Mouse (Mus musculus) brain, embryonic 18.5 days (tissue): Measurements from ENCODE around the gene Tradd.
"Not testable (repeated sequence)": the region's sequence is repeated elsewhere in the genome, so short reads cannot be mapped to it uniquely, and the experiment has no call there.

ENCODE experiments used
- DNase-seq: peaks from one replicate; pipeline ENCODE4 v3.0.0-alpha.2; 2012; ENCODE audit warnings: low read depth, low spot score

Tradd gene

DNA sequence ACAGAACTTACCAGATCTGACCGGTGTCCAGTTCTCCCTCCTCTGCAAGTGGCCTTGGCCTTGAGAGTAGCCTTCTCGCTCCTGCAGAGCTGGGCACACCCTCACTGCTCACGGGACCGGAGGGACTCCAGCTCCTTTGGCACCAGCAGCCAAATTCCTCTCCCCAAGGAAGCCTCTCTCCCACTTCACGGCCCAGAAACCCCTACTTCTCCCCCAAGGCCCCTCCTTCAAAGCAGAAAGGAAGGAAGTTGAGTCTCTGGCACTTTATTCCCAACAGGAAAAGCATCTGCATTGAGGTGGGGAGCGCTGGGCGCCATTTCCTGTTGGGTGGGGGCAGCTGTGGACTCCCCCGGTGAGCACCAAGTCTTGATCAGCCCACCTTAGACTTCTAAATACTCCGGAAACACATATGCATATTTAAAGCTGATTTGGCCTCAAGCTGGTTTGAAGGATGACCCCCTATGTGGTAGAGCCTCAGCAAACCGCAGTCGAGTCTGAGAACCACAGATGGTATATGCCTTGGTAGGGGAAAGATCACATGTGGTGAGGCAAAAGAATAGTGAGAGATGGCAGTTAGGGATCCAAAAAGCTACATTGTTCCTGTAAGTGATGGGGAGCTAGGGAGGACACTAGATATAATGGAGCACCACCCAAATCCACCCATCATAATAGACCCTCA lies 31.6 kb upstream of the Tradd start, which contains the start of gene Exoc3l:
Gene Exoc3l, minus strand, starts transcription at position 207 of the 679 bp plus-strand sequence.
- no peak for DNase-seq

DNA sequence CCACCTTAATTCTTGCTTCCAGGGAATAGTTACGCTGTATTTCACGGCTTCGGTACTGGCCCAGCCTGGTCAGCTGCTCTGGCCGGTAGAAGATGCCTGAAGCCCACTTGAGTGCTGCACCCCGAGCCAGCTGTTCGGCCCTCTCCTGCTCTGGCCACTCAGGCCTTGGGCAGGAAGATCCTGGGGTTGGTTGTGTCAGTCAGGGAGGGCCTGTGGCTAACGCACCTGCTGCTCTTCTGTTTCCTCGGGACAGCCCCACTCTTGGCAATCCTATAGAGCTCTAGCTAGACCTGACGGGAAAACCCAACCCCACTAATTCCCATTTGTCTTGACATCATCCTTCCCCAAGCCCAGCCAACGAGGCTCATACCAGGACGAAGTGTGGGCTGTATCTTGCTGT lies 30.8 kb upstream of the Tradd start:
- no peak for DNase-seq

DNA sequence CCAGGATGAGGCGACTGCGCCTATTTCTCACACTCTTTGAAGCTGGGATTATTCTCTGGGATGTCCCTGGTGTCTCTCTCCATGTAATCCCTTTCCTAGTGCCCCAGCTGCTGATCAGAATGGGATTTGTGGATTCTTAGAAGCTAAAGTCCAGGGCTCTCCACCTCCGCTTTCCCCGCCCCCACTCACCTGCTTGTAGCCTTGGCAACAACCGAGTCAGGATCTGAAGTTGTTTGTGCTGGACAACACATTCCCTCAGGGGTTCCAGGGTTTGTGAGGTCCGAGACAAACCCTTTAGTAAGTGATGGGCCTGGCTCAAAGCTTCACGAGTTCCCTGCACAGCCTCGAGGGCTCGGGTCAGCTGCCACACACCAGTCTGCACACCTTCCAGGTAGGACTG lies 30.4 kb upstream of the Tradd start:
- DNase-seq = no peak

DNA sequence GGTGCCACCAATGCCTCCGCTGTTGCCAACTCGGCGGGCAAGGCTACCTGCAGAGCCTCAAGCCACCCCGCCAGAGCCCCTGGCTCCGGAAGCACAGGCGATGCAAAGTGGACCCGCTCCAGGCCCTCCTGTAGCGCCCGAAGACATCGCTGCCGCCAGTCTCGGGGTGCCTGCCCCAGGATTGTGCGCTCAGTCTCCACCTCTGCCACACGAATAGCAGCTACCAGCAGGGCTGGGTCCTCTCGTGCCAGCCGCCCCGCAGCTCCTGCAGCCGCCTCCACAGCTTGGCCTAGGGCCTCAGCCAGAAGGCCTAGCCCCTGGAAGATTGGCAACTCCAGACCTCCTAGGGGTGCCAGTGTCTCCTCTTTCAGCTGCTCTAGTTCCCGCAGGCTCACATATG lies 29.0 kb upstream of the Tradd start:
- no peak for DNase-seq

GRCm38 (mm10) chr8:105292471-105292870 lies 28.1 kb upstream of the Tradd start:
- DNase-seq = no peak

DNA sequence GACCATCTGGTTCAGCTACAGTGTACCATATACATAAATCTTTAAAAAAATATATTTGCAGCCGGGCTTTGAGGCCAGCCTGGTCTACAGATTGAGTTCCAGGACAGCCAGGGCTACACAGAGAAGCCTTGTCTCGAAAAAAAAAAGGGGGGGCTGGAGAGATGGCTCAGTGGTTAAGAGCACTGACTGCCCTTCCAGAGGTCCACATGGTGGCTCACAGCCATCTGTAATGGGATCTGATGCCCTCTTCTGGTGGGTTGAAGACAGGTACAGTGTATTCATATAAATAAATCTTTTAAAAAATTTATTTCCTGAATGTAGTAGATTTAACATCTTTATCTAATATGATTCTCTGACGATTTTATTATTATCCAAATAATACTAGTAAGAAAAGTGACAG lies 27.4 kb upstream of the Tradd start:
- not testable (repeated sequence) for DNase-seq

DNA sequence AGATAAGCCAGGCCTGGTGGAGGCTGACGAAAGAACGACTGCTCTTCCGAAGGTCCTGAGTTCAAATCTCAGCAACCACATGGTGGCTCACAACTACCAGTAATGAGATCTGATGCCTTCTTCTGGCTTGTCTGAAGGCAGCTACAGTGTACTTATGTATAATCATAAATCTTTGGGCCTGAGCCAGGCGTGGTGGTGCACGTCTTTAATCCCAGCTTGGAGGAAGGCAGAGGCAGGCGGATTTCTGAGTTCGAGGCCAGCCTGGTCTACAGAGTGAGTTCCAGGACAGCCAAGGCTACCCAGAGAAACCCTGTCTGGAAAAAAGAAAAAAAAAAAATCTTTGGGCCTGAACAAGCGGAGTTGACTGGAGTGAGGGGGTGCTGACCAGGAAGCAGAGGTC lies 27.0 kb upstream of the Tradd start:
- not testable (repeated sequence) for DNase-seq

DNA sequence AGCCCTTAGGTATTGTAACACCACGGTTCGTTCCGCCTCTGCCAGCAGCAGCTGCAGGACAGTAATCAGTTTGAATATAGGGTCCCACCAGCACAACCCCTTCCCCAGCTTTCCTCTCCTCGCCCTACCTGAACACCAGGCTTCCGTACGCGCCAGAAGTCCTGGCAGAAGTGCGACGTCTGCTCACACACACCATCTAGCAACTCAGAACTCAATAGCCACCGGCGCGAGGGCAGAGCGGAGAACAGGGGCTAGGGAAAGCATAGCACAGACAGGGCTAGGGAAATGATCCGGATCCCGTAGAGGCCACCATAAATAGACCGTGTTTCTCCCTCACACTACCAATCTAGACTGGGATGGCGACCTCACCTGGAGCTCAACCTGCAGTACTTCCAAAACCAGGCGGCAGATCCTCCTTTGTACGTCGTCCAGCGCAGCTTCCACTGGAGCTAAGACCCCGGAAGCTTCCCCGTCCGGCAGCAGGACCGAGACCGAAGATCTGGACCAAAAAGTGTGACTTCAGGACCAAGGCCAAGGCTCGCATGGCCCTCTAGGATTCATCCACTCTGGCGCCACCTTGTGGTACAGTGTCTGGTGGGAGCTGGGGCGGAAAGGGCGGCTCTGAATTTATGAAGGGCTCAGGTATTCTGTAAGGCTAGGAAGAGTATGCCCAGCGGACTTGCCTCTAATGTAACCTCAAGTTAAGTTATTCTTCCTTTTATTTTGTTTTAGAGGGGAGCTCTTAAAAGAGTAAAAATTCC lies 26.3 kb upstream of the Tradd start:
- no peak for DNase-seq

- no peak for DNase-seq
Measured at GRCm38 (mm10) chr8:105289805-105290460, 25.5 kb upstream of the Tradd start, which contains the start of gene 4931428F04Rik. TSS of gene 4931428F04Rik (minus strand) at chr8:105289864.

GRCm38 (mm10) chr8:105288958-105289732 lies 24.7 kb upstream of the Tradd start:
- peak; percentile 94 for DNase-seq

DNA sequence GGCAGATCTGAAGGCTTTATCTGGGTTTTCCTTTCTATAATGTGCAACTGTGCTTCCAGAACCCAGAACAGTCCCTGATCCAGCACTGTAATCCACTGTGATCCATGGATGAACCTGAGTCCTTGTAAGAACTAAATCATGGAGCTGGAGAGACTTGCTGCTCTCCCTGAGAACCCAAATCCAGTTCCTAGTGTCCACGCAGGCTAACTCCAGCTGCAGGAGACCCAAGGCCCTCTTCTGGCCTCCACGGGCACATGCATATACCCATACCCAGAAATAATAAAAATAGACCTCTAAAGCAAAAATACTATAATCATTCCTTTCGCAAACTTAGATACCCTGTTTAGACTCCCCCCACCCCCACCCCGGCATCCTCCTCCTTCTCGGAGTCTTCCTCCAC lies 23.8 kb upstream of the Tradd start:
- DNase-seq = no peak

GRCm38 (mm10) chr8:105286907-105287306 lies 22.5 kb upstream of the Tradd start:
- no peak for DNase-seq

DNA sequence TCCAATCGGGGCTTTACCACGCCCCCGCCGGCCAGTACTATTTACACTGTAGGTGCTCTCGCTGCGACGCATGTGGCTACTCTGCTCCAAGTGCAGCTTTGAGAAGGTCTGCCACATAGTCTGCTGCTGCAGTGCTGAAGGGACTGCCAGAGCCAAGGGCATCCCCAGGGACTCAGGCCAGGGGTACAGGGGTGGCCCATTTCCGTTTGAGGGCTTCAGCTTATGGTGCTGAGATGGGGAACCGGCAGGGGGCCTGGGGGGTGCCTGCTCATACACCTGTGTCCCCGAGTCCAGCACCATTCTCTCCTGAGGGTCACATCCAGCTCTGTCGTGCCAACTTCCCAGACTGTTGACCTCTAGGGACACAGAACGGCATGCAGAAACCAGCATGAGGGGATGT lies 21.1 kb upstream of the Tradd start:
- no peak for DNase-seq

DNA sequence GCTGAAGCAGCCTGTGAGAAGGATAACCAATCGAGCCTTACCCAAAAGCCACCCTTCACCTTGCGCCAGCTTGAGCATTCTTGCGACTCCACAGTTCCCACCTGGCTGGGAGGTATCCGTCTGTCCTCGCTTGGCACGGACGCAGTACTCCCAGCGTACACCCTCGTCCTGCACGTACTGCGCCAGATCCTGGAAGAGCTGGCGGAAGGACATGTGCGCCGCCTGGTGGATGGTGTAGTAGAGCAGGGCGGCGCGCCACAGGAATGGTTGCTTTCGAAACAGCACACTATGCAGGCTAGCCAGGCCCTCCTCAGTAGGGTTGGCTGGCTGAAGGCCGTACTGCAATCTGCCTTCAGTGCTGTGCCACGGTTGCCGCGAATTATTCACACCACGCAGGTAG lies 18.7 kb upstream of the Tradd start:
- DNase-seq = no peak

DNA sequence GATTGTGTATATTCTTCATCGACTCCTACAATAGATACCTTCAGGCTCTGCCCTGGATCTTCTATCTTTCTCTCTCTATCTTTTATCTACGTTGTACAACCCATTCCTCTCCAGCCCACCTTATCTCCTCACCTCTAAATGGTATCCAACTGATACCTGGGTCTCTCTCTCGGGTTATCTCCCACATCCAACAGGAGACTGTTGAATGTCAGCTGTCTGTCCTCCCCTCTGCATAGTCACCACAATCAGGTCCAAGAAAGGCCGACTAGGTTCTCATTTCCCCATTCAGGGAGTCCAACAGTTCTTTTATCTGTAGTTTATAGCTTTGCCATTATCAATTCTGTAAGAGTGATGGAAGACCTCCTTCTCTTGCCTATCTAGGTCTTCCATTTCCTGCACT lies 17.8 kb upstream of the Tradd start:
- no peak for DNase-seq

- no peak for DNase-seq
Measured at GRCm38 (mm10) chr8:105281821-105282220, 17.4 kb upstream of the Tradd start.

DNA sequence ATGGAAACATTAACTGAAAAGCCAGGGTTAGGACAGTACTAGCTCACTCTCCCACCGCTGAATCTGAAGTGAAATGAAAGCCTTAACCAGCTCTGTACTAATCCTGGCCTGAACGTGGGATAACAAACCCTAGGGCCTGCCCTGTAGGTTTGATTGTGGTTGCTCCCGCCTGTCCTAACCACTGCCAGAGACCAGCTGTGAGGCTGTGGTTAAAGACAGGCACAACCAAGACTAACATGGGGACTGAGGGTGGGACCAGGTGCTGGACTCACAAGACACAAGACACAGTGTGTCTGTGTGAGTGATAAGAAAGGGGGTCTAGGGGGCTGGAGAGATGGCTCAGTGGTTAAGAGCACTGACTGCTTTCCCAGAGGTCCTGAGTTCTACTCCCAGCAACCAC lies 16.2 kb upstream of the Tradd start:
- no peak for DNase-seq

- no peak for DNase-seq
Measured at GRCm38 (mm10) chr8:105278911-105279334, 14.5 kb upstream of the Tradd start.

DNA sequence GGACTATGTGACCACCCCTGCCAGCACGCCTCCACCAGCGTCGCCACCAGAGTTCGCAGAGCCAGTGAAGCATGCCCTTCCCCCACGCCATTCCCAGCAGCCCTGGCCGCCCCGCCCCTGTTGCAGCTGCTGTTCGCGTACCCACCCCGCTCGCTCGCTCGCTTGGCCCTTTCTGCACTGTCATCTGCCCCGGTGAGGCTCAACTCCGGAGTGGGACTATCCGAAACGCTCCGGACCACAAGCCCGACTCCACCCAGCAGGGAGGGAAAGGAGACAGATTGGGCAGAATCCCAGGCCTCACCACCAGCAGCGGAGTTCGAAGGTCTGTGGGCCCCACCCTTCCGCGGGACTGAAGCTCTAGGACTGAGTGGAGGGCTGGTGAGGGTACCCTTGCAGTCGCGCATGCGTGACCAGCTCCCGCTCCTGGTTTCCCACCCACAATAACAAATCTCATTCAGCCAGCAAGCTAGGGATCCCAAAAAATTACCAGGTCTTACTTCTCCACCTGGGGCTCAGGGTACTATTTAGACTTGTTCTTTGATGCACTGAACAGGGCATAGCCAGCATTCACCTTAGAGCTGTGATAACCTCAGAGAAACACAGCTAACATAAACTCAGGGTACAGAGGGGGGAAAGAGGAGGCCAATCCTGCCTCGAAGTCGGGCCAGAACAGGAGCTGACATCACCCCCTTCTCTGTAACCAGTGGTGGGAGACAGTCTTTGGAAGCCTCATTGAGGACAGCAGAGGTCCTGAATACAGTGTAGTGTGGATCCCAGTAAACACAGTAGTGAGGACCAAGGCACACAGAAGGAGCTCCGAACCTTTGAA lies 12.1 kb upstream of the Tradd start:
- DNase-seq = no peak

- no peak for DNase-seq
Measured at GRCm38 (mm10) chr8:105275840-105276239, 11.4 kb upstream of the Tradd start, which contains the start of gene Nol3. TSS of gene Nol3 (plus strand) at chr8:105276140.

DNA sequence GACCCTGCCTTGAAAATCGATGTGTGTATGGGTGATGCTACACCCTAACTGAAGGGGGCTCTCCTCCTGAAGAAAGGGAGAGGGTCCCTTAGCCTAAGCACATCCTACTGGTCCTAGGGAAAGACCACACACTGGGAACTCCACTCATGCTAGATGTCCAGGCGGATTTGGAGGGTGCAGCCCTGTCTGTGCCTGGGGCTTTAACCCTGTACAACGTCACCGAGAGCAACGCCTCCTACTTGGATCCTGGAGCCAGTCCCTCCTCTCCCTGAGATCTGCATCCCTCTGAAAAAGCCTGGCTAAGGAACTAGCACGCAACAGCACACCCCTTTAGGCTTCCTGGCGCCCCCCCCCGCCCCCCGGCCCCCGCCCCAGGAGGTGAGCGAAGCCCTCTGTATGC lies 11.0 kb upstream of the Tradd start:
- DNase-seq = no peak
